ENCODE assay signal across 8 mouse cellular contexts in the genomic region with DNA sequence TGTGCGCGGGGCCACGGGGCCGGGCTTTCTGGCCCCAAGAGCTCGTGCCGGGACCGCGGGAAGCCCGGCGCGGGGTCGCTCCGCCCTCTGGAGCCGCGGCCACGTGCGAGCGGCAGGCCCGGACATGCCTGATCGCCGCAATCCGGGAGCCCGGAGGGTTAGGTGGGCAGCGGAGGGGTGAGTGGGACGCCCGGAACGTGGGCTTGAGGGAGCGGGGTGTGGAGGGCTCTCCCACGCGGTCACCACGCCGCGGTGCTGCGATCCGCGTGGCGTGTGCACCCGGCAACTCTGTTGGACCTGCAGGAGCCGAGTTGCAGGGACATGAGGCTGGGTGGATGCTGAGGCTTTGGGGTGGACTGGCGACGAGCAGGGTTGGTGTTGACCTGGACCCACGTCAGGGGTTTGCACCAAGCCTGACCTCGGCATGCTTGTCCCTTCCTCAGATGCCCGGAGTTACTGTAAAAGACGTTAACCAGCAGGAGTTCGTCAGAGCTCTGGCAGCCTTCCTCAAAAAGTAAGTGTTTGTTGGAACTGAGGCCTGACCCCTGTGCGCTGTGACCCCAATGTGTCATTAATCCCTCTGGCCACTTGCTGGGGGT. TPM values are rescaled to one million over a fixed set of nuclear protein-coding genes. Genes with fewer than 3 reads are reported as not detected.
DNase-seq lines count a peak whose midpoint lies in the region; ATAC-seq and TF ChIP-seq lines count a peak whose summit lies in the region.

No protein-coding gene starts in this region.

- TF ChIP-seq POLR2A in lung, adult 2 months (IDR thresholded peaks at IDR 0.05; ENCODE audit: borderline replicate concordance, extremely low read depth, low read depth, low read length): no peak

- peaks cover 9% of the 10 kb centered on the region for H3K4me1 ChIP-seq in lung, adult 2 months (ENCODE audit: control insufficient read depth, insufficient read depth, low read length)
- peaks cover 18% of the 10 kb centered on the region for H3K4me1 ChIP-seq in embryonic facial prominence, embryonic 12.5 days
- peaks cover 21% of the 10 kb centered on the region for H3K4me1 ChIP-seq in intestine, embryonic 16.5 days (ENCODE audit: control insufficient read depth, insufficient read depth, low read length)

- no peaks in the 10 kb centered on the region for H3K27me3 ChIP-seq in embryonic facial prominence, embryonic 12.5 days
- H3K27me3 ChIP-seq in intestine, embryonic 16.5 days (replicated peaks; ENCODE audit: control insufficient read depth, insufficient read depth, low read length): no peaks in the 10 kb centered on the region

- H3K4me3 ChIP-seq in lung, adult 2 months (replicated peaks; ENCODE audit: extremely low read depth, low read depth, low read length): peak overlapping the region; percentile 88
- peak overlapping the region; percentile 87 for H3K4me3 ChIP-seq in embryonic facial prominence, embryonic 12.5 days
- peak overlapping the region; percentile 99 for H3K4me3 ChIP-seq in intestine, embryonic 16.5 days (ENCODE audit: low read length)

- H3K27ac ChIP-seq in embryonic facial prominence, embryonic 12.5 days: peak overlapping the region; percentile 82
- peak overlapping the region; percentile 89 for H3K27ac ChIP-seq in intestine, embryonic 16.5 days (ENCODE audit: low read length)

- WGBS in lung, adult 2 months: under 1% methylated on average over 45 of the region's 47 CpGs
- WGBS in embryonic facial prominence, embryonic 12.5 days: 0% methylated on average over 47 of the region's 47 CpGs
- under 1% methylated on average over 47 of the region's 47 CpGs for WGBS in intestine, embryonic 16.5 days

- no peak; the same call in 1 of the 2 replicates for ATAC-seq in embryonic facial prominence, embryonic 12.5 days (ENCODE audit: insufficient number of reproducible peaks, insufficient read depth, low FRiP score, low TSS enrichment)
- ATAC-seq in intestine, embryonic 16.5 days: peak; percentile 2; the same call in 1 of the 2 replicates

- peak overlapping the region; percentile 98 for H3K9ac ChIP-seq in embryonic facial prominence, embryonic 12.5 days
- H3K9ac ChIP-seq in intestine, embryonic 16.5 days (ENCODE audit: low read depth, low read length): peak overlapping the region; percentile 100

- H3K4me2 ChIP-seq in embryonic facial prominence, embryonic 12.5 days (replicated peaks): peak overlapping the region; percentile 84
- H3K4me2 ChIP-seq in intestine, embryonic 16.5 days (ENCODE audit: low read depth, low read length): peak overlapping the region; percentile 86

- H3K36me3 ChIP-seq in embryonic facial prominence, embryonic 12.5 days: peaks cover 45% of the 10 kb centered on the region
- peaks cover 28% of the 10 kb centered on the region for H3K36me3 ChIP-seq in intestine, embryonic 16.5 days (ENCODE audit: control insufficient read depth, insufficient read depth, low read length)

- no peaks in the 10 kb centered on the region for H3K9me3 ChIP-seq in embryonic facial prominence, embryonic 12.5 days
- H3K9me3 ChIP-seq in intestine, embryonic 16.5 days (ENCODE audit: control insufficient read depth, low read length): no peaks in the 10 kb centered on the region

- TF ChIP-seq CTCF in lung, adult 2 months (IDR thresholded peaks at IDR 0.05; ENCODE audit: insufficient read depth, low read length): no peak

- no peak for DNase-seq in lung, adult 2 months
- DNase-seq in lung, postnatal 25 days (ENCODE audit: low spot score): no peak
- peak; percentile 24 for DNase-seq in lung, postnatal 14 days
- no peak for DNase-seq in embryo, embryonic 9.5 days (ENCODE audit: extremely low spot score)
- DNase-seq in embryo, embryonic 10.5 days (ENCODE audit: low spot score): no peak
- no peak for DNase-seq in adrenal gland, postnatal 10 days

RNA-seq across cellular contexts. Expression of a gene that starts 0.6 kb away (rescaled TPM):
- polyA plus RNA-seq in lung, adult 2 months (2012; rRNA removed): 429 and 452 TPM in 2 replicates
- 2,196 and 2,318 TPM in 2 replicates for polyA plus RNA-seq in embryonic facial prominence, embryonic 12.5 days (2016; fragmentation: Nextera tagmentation; extraction: Ambion mirVana)
- 2,122 and 2,334 TPM in 2 replicates for polyA plus RNA-seq in intestine, embryonic 16.5 days (2015; fragmentation: Nextera tagmentation; extraction: Ambion mirVana)
- total RNA-seq in adrenal gland, postnatal 10 days (2021): 1,000 to 10,000 TPM; 1,109 to 1,195 TPM

RNA-seq across cellular contexts. Expression of a gene that starts 12.4 kb away (rescaled TPM):
- polyA plus RNA-seq in lung, adult 2 months (2012; rRNA removed): 49.6 and 61.7 TPM in 2 replicates
- 0.26 and 0.61 TPM in 2 replicates for polyA plus RNA-seq in embryonic facial prominence, embryonic 12.5 days (2016; fragmentation: Nextera tagmentation; extraction: Ambion mirVana)
- 0.39 and 0.46 TPM in 2 replicates for polyA plus RNA-seq in intestine, embryonic 16.5 days (2015; fragmentation: Nextera tagmentation; extraction: Ambion mirVana)
- total RNA-seq in adrenal gland, postnatal 10 days (2021): 1 to 10 TPM; 9.6 to 9.8 TPM

RNA-seq across cellular contexts. Expression of a gene that starts 14.9 kb away (rescaled TPM):
- polyA plus RNA-seq in lung, adult 2 months (2012; rRNA removed): not detected in 2 replicates
- polyA plus RNA-seq in embryonic facial prominence, embryonic 12.5 days (2016; fragmentation: Nextera tagmentation; extraction: Ambion mirVana): not detected in 2 replicates
- not detected in 2 replicates for polyA plus RNA-seq in intestine, embryonic 16.5 days (2015; fragmentation: Nextera tagmentation; extraction: Ambion mirVana)
- total RNA-seq in adrenal gland, postnatal 10 days (2021): not detected

RNA-seq across cellular contexts. Expression of a gene that starts 15.1 kb away (rescaled TPM):
- not detected in 2 replicates for polyA plus RNA-seq in lung, adult 2 months (2012; rRNA removed)
- not detected in 2 replicates for polyA plus RNA-seq in embryonic facial prominence, embryonic 12.5 days (2016; fragmentation: Nextera tagmentation; extraction: Ambion mirVana)
- polyA plus RNA-seq in intestine, embryonic 16.5 days (2015; fragmentation: Nextera tagmentation; extraction: Ambion mirVana): not detected in 2 replicates
- not detected for total RNA-seq in adrenal gland, postnatal 10 days (2021)

RNA-seq across cellular contexts. Expression of a gene that starts 17.9 kb away (rescaled TPM):
- polyA plus RNA-seq in lung, adult 2 months (2012; rRNA removed): 360 and 365 TPM in 2 replicates
- polyA plus RNA-seq in embryonic facial prominence, embryonic 12.5 days (2016; fragmentation: Nextera tagmentation; extraction: Ambion mirVana): 114 and 120 TPM in 2 replicates
- polyA plus RNA-seq in intestine, embryonic 16.5 days (2015; fragmentation: Nextera tagmentation; extraction: Ambion mirVana): 69.1 and 71.3 TPM in 2 replicates
- 100 to 1,000 TPM in 1 of 2 experiments, 10 to 100 TPM in 1; 93.0 to 137 TPM for total RNA-seq in adrenal gland, postnatal 10 days (2021)

Comparison
In these comparisons a context has a peak if more than half of its experiments do, and no peak if none do; other contexts are left out.
1. RNA of a gene that starts 12.4 kb away (polyA plus RNA-seq): 49.6 to 61.7 TPM in lung, adult 2 months; 0.39 to 0.46 TPM in intestine, embryonic 16.5 days and 0.26 to 0.61 TPM in embryonic facial prominence, embryonic 12.5 days; every median in the first group is over 10 times any median in the second.
2. Peak in every context shown above with its lines, with median percentiles within 50 percentile points of each other: H3K4me3 ChIP-seq.